Mouse (Mus musculus) cerebellum, adult 18-20 months (tissue): ENCODE measurements around the gene Fgfr2.
"Not testable (repeated sequence)": the region's sequence is repeated elsewhere in the genome, so short reads cannot be mapped to it uniquely, and the experiment has no call there.

Source experiments
- DNase-seq, 2 experiments: peaks; one replicate each; pipeline ENCODE4 v3.0.0; 2021

Gene Fgfr2

GRCm38 (mm10) chr7:130668013-130668412, 2455.1 kb downstream of the Fgfr2 start:
- not testable (repeated sequence) for DNase-seq

GRCm38 (mm10) chr7:130665358-130665757, 2457.8 kb downstream of the Fgfr2 start:
- no peak for DNase-seq

GRCm38 (mm10) chr7:130664629-130665028, 2458.5 kb downstream of the Fgfr2 start:
- no peak for DNase-seq

GRCm38 (mm10) chr7:130664037-130664436, 2459.1 kb downstream of the Fgfr2 start:
- no peak for DNase-seq

- DNase-seq: no peak
Observed at GRCm38 (mm10) chr7:130662869-130663268, 2460.3 kb downstream of the Fgfr2 start.

- no peak for DNase-seq
Observed at GRCm38 (mm10) chr7:130662250-130662649, 2460.9 kb downstream of the Fgfr2 start.

GRCm38 (mm10) chr7:130659129-130659528, 2464.0 kb downstream of the Fgfr2 start:
- DNase-seq: no peak

- no peak for DNase-seq
Observed at GRCm38 (mm10) chr7:130657751-130658150, 2465.4 kb downstream of the Fgfr2 start.

GRCm38 (mm10) chr7:130656965-130657364, 2466.2 kb downstream of the Fgfr2 start:
- DNase-seq: no peak

GRCm38 (mm10) chr7:130654562-130654961, 2468.6 kb downstream of the Fgfr2 start:
- no peak for DNase-seq

- DNase-seq: no peak
Observed at GRCm38 (mm10) chr7:130653036-130653555, 2470.1 kb downstream of the Fgfr2 start.

GRCm38 (mm10) chr7:130650621-130651020, 2472.5 kb downstream of the Fgfr2 start:
- no peak for DNase-seq

GRCm38 (mm10) chr7:130649257-130649656, 2473.9 kb downstream of the Fgfr2 start:
- no peak for DNase-seq

GRCm38 (mm10) chr7:130648061-130648460, 2475.1 kb downstream of the Fgfr2 start:
- no peak for DNase-seq

- DNase-seq: peak in 1 of 2 experiments; percentile 26
Observed at GRCm38 (mm10) chr7:130646762-130647139, 2476.4 kb downstream of the Fgfr2 start.

- DNase-seq: peak; percentile 32 to 40
Observed at GRCm38 (mm10) chr7:130645994-130646761, 2477.0 kb downstream of the Fgfr2 start.

- no peak for DNase-seq
Observed at GRCm38 (mm10) chr7:130645332-130645993, 2477.7 kb downstream of the Fgfr2 start.

- no peak for DNase-seq
Observed at GRCm38 (mm10) chr7:130640681-130641080, 2482.5 kb downstream of the Fgfr2 start.

GRCm38 (mm10) chr7:130637811-130638210, 2485.3 kb downstream of the Fgfr2 start:
- DNase-seq: no peak

- DNase-seq: no peak
Observed at GRCm38 (mm10) chr7:130636902-130637301, 2486.2 kb downstream of the Fgfr2 start.

- no peak for DNase-seq
Observed at GRCm38 (mm10) chr7:130636274-130636673, 2486.9 kb downstream of the Fgfr2 start.

- DNase-seq: no peak
Observed at GRCm38 (mm10) chr7:130635212-130635611, 2487.9 kb downstream of the Fgfr2 start.

- no peak for DNase-seq
Observed at GRCm38 (mm10) chr7:130634259-130634871, 2488.8 kb downstream of the Fgfr2 start.

- DNase-seq: no peak
Observed at GRCm38 (mm10) chr7:130632379-130632732, 2490.8 kb downstream of the Fgfr2 start.
